Mouse (Mus musculus) left cerebral cortex, adult 2 months (tissue): ENCODE measurements at regions not wholly inside any gene's neighbourhood (a gene's known extent, or its start where the extent isn't known, plus 50 kb on each side); places are given as distances from the start of the nearest gene placed in this dataset.

Experiments used
- DNase-seq, 2 experiments: peaks; one replicate each; pipeline ENCODE4 v3.0.0; 2021 to 2022; ENCODE audit warnings: low spot score in 2 of 2, mixed read lengths in 1 of 2; ENCODE audit errors: extremely low spot score in 1 of 2
- H3K27ac ChIP-seq: fragments of 200-600 bp; 2 replicates; pipeline ENCODE4 v1.8.1; 2022
- H3K4me3 ChIP-seq: fragments of 200-600 bp; 2 replicates; pipeline ENCODE4 v1.8.1; 2022
- CTCF ChIP-seq: fragments of 200-600 bp; IDR thresholded peaks from 2 replicates; pipeline ENCODE4 v1.8.1; 2022; ENCODE audit warnings: antibody characterized with exemption, mild to moderate bottlenecking, moderate library complexity
- intact Hi-C: fragments of 180-260 bp; cut with DNase I; formaldehyde crosslinking; loops from one replicate; pipeline ENCODE4 v1.15.1; 2025

GRCm38 (mm10) chr9:56547291-56547977 lies 129.0 kb downstream of the Hmg20a start:
- Histone ChIP-seq H3K4me3 (no peak overlapping the region), H3K27ac (no peak overlapping the region)
- DNase-seq = no peak
- intact Hi-C loops = no loop called here
- no peak for TF ChIP-seq CTCF

GRCm38 (mm10) chr9:56549774-56550173 lies 131.4 kb downstream of the Hmg20a start:
- DNase-seq = no peak
- Histone ChIP-seq H3K4me3 (no peak overlapping the region), H3K27ac (no peak overlapping the region)
- no peak for TF ChIP-seq CTCF
- intact Hi-C loops = no loop called here

- intact Hi-C loops = no loop called here
- Histone ChIP-seq H3K4me3 (no peak overlapping the region), H3K27ac (no peak overlapping the region)
- TF ChIP-seq CTCF = no peak
- DNase-seq = no peak
Measured at GRCm38 (mm10) chr9:56550178-56550577, 131.8 kb downstream of the Hmg20a start.

GRCm38 (mm10) chr9:56551376-56552186 lies 133.2 kb downstream of the Hmg20a start:
- H3K4me3 ChIP-seq = no peak overlapping the region
- TF ChIP-seq CTCF = no peak
- 0 out of 2 replicates have a peak overlapping the region, but pooled peaks have one; percentile 15 for H3K27ac ChIP-seq
- DNase-seq = peak; percentile 19 to 23
- intact Hi-C loops = loop anchor here (1.0 to 2.0 kb wide), 3 partner anchors 45 to 339 kb away; no protein-coding TSS in a partner anchor

- TF ChIP-seq CTCF = no peak
- Histone ChIP-seq H3K4me3 (no peak overlapping the region), H3K27ac (no peak overlapping the region)
- DNase-seq = no peak
- intact Hi-C loops = loop anchor here (1.0 to 2.0 kb wide), 3 partner anchors 46 to 339 kb away; no protein-coding TSS in a partner anchor
Measured at GRCm38 (mm10) chr9:56552187-56552686, 133.8 kb downstream of the Hmg20a start.

GRCm38 (mm10) chr9:56552766-56553165 lies 134.4 kb downstream of the Hmg20a start:
- intact Hi-C loops = loop anchor here (1.0 to 2.0 kb wide), 4 partner anchors 46 to 340 kb away; no protein-coding TSS in a partner anchor
- peak; percentile 57 to 72 for DNase-seq
- TF ChIP-seq CTCF = peak; percentile 96

GRCm38 (mm10) chr9:56553626-56554025 lies 135.2 kb downstream of the Hmg20a start:
- no peak for DNase-seq
- Histone ChIP-seq H3K27ac (no peak overlapping the region), H3K4me3 (no peak overlapping the region)
- intact Hi-C loops = loop anchor here (1.0 to 2.0 kb wide), 3 partner anchors 137 to 341 kb away; no protein-coding TSS in a partner anchor
- no peak for TF ChIP-seq CTCF

More at GRCm38 (mm10) chr9:56552766-56553165, 134.4 kb downstream of the Hmg20a start:
- Histone ChIP-seq H3K27ac (no peak overlapping the region), H3K4me3 (no peak overlapping the region)

GRCm38 (mm10) chr9:56554096-56554495 lies 135.7 kb downstream of the Hmg20a start:
- Histone ChIP-seq H3K27ac (no peak overlapping the region), H3K4me3 (no peak overlapping the region)
- intact Hi-C loops = no loop called here
- no peak for TF ChIP-seq CTCF
- no peak for DNase-seq

- Histone ChIP-seq H3K4me3 (no peak overlapping the region), H3K27ac (no peak overlapping the region)
- DNase-seq = no peak
- no peak for TF ChIP-seq CTCF
- intact Hi-C loops = no loop called here
Measured at GRCm38 (mm10) chr9:56559618-56560144, 141.3 kb downstream of the Hmg20a start.

GRCm38 (mm10) chr9:56562440-56562839 lies 144.0 kb downstream of the Hmg20a start:
- TF ChIP-seq CTCF = no peak
- no peak overlapping the region for H3K27ac ChIP-seq
- intact Hi-C loops = no loop called here
- DNase-seq = no peak
- no peak overlapping the region for H3K4me3 ChIP-seq

GRCm38 (mm10) chr9:56564048-56564737 lies 145.8 kb downstream of the Hmg20a start:
- H3K27ac ChIP-seq = no peak overlapping the region
- intact Hi-C loops = no loop called here

More at GRCm38 (mm10) chr9:56564048-56564737, 145.8 kb downstream of the Hmg20a start:
- H3K4me3 ChIP-seq = no peak overlapping the region
- no peak for TF ChIP-seq CTCF
- DNase-seq = no peak
